Mouse (Mus musculus) lung, adult 2 months (tissue): ENCODE results near the gene Irf9.

Experiments
- CTCF ChIP-seq: fragments of 200-500 bp; IDR thresholded peaks from 2 replicates; pipeline ENCODE4 v1.5.1; 2011; ENCODE audit warnings: mild to moderate bottlenecking, low read length, control low read depth; ENCODE audit not compliant: insufficient read depth
- POLR2A ChIP-seq: fragments of 200-500 bp; IDR thresholded peaks from 2 replicates; pipeline ENCODE4 v1.6.1; 2011; ENCODE audit warnings: low read depth, mild to moderate bottlenecking, control low read depth, low read length, borderline replicate concordance; ENCODE audit errors: extremely low read depth

DNA sequence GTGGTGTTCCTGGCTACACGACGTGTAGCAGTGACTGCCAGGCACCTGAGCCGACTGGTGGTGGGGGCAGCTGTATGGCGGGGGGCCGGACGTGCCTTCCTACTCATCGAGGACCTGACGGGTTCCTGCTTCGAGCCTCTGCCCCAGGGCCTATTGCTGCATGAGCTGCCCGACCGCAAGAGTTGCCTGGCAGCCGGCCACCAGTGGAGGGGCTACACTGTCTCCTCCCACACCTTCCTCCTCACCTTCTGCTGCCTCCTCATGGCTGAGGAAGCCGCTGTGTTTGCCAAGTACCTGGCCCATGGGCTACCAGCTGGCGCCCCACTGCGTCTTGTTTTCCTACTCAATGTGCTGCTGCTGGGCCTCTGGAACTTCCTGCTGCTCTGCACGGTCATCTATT is 27.0 kb upstream of the Irf9 start:
- TF ChIP-seq POLR2A, result no peak
- no peak for TF ChIP-seq CTCF
